Comparison of ENCODE assay signal across 20 mouse cellular contexts in the genomic region with DNA sequence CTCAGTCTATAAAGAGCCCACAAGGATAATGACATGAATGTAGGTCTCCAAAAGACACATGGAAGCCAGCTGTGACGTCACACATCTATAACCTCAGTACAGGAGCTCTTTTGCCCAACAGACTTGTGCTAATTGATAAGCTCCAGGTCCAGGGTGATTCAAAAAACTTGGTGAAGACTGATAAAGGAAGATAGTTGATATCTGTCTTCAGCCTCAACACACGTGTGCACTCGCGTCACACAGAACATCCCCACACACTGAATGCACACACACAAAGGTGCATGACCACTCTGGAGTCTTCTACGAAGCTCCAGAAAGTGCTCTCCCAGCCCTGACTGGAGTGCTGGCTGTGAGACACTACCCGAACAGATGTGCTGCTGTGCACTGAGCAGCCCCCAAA. TPM values are rescaled to one million over a fixed set of nuclear protein-coding genes. Genes with fewer than 3 reads are reported as not detected.
DNase-seq lines count a peak whose midpoint lies in the region; ATAC-seq and TF ChIP-seq lines count a peak whose summit lies in the region.
"Had no signal": no experiment of that assay in that cellular context is flagged by ENCODE, and none has a peak within 500 bp of the region (broad histone marks: within the 10 kb centered on the region; RNA-seq: fewer than 3 reads in every experiment).

No protein-coding gene starts in this region.

- H3K27ac ChIP-seq in MEL (ENCODE audit: control insufficient read depth, low read depth, low read length) = peak overlapping the region; percentile 48
- peak overlapping the region; percentile 64; the same call in 1 of the 2 replicates for H3K27ac ChIP-seq in liver, embryonic 15.5 days (replicated peaks)
- no peak overlapping the region for H3K27ac ChIP-seq in midbrain, embryonic 10.5 days (replicated peaks)
- H3K27ac ChIP-seq: embryonic facial prominence, embryonic 10.5 days; forebrain, embryonic 15.5 days; heart, adult 2 months; heart, embryonic 15.5 days; hindbrain, embryonic 10.5 days; hindbrain, embryonic 14.5 days had no signal

- no peak for TF ChIP-seq POLR2A in MEL (IDR thresholded peaks at IDR 0.05; ENCODE audit: control insufficient read depth in 1 of 2, insufficient read depth in 1 of 2, low read depth in 1 of 2, low read length in 2 of 2, poor library complexity in 1 of 2)

- TF ChIP-seq RAD21 in MEL (IDR thresholded peaks at IDR 0.05; ENCODE audit: low read depth, low read length) = no peak

- no peaks in the 10 kb centered on the region for H3K9me3 ChIP-seq in MEL (replicated peaks; ENCODE audit: insufficient read depth, low read length)
- H3K9me3 ChIP-seq in liver, embryonic 15.5 days (replicated peaks) = no peaks in the 10 kb centered on the region
- no peaks in the 10 kb centered on the region for H3K9me3 ChIP-seq in midbrain, embryonic 10.5 days (replicated peaks)
- H3K9me3 ChIP-seq: embryonic facial prominence, embryonic 10.5 days; forebrain, embryonic 15.5 days; heart, embryonic 15.5 days; hindbrain, embryonic 10.5 days had no signal

- H3K79me2 ChIP-seq in MEL (ENCODE audit: control insufficient read depth, insufficient read depth, low read length, poor library complexity) = no peaks in the 10 kb centered on the region

- H3K27me3 ChIP-seq in MEL (ENCODE audit: control insufficient read depth in 1 of 2, insufficient read depth in 2 of 2, low read length in 2 of 2) = no peaks in the 10 kb centered on the region
- H3K27me3 ChIP-seq in liver, embryonic 15.5 days = no peaks in the 10 kb centered on the region
- H3K27me3 ChIP-seq in midbrain, embryonic 10.5 days (ENCODE audit: low read depth, poor library complexity, severe bottlenecking) = no peaks in the 10 kb centered on the region
- H3K27me3 ChIP-seq: CH12.LX; forebrain, embryonic 15.5 days; heart, embryonic 15.5 days had no signal

- 38% methylated on average over 6 of the region's 6 CpGs for WGBS in liver, embryonic 15.5 days (ENCODE audit: insufficient replicate concordance)
- WGBS in midbrain, embryonic 10.5 days = 94% methylated on average over 6 of the region's 6 CpGs

- intact Hi-C loops in heart, postnatal 25 days (cut with DNase I) = no loop called here

- H3K9ac ChIP-seq in MEL (ENCODE audit: control insufficient read depth, low read depth, low read length, poor library complexity, severe bottlenecking) = no peak overlapping the region
- no peak overlapping the region for H3K9ac ChIP-seq in liver, embryonic 15.5 days
- H3K9ac ChIP-seq: forebrain, embryonic 15.5 days; heart, embryonic 15.5 days; hindbrain, embryonic 14.5 days had no signal

- peak; percentile 30 for DNase-seq in MEL (ENCODE audit: low read depth, low spot score)
- no peak for DNase-seq in midbrain, embryonic 10.5 days (ENCODE audit: low spot score)
- no peak for DNase-seq in testis, postnatal 10 days (ENCODE audit: low spot score)
- DNase-seq in heart, postnatal 25 days (ENCODE audit: low spot score) = no peak
- DNase-seq: cerebellum, adult 11-12 months; cerebellum, adult 9-11 months; gastrocnemius, postnatal 10 days; heart, adult 2 months; heart, postnatal 14 days had no signal

- peak; percentile 36; the same call in 1 of the 2 replicates for ATAC-seq in erythroid progenitor cell, adult 5-6 weeks (replicated peaks; ENCODE audit: low FRiP score, poor library complexity, severe bottlenecking)
- ATAC-seq in liver, embryonic 15.5 days (ENCODE audit: insufficient read depth) = peak; percentile 74
- peak; percentile 66 for ATAC-seq in megakaryocyte-erythroid progenitor cell, adult 5-6 weeks (replicated peaks; ENCODE audit: low FRiP score, low TSS enrichment, poor library complexity, severe bottlenecking)
- ATAC-seq: forebrain, embryonic 15.5 days had no signal

- peaks cover 19 to 30% of the 10 kb centered on the region in 2 experiments for H3K36me3 ChIP-seq in MEL (ENCODE audit: control insufficient read depth in 1 of 2, insufficient read depth in 2 of 2, low read length in 2 of 2)
- H3K36me3 ChIP-seq in liver, embryonic 15.5 days (replicated peaks) = peaks cover 81% of the 10 kb centered on the region
- peaks cover 100% of the 10 kb centered on the region for H3K36me3 ChIP-seq in midbrain, embryonic 10.5 days

- H3K4me3 ChIP-seq in MEL (ENCODE audit: control insufficient read depth in 1 of 2, insufficient read depth in 1 of 2, low read depth in 2 of 2, low read length in 2 of 2) = no peak overlapping the region
- H3K4me3 ChIP-seq in liver, embryonic 15.5 days (replicated peaks) = no peak overlapping the region
- no peak overlapping the region for H3K4me3 ChIP-seq in midbrain, embryonic 10.5 days
- H3K4me3 ChIP-seq: embryonic facial prominence, embryonic 10.5 days; erythroblast, embryonic 14.5 days; forebrain, embryonic 15.5 days; heart, adult 2 months; heart, embryonic 15.5 days; hindbrain, embryonic 10.5 days had no signal

- no peak for TF ChIP-seq CTCF in MEL (IDR thresholded peaks at IDR 0.05 in 2 of 3, conservative IDR thresholded peaks at IDR 0.05 in 1 of 3; ENCODE audit: control insufficient read depth in 1 of 3, insufficient read depth in 1 of 3, low read depth in 2 of 3, low read length in 3 of 3, poor library complexity in 1 of 3, severe bottlenecking in 1 of 3)

- peak; percentile 14 to 52; a peak in 1 of 4 replicates for TF ChIP-seq EP300 in MEL (IDR thresholded peaks at IDR 0.05; ENCODE audit: low read depth in 1 of 2, low read length in 2 of 2)

- no peak overlapping the region for H3K4me2 ChIP-seq in liver, embryonic 15.5 days
- H3K4me2 ChIP-seq: forebrain, embryonic 15.5 days; heart, embryonic 11.5 days; heart, embryonic 15.5 days; hindbrain, embryonic 14.5 days had no signal

- peaks cover 16 to 18% of the 10 kb centered on the region in 2 experiments for H3K4me1 ChIP-seq in MEL (ENCODE audit: control insufficient read depth in 1 of 2, insufficient read depth in 2 of 2, low read length in 2 of 2)
- H3K4me1 ChIP-seq in liver, embryonic 15.5 days (replicated peaks) = peaks cover 19% of the 10 kb centered on the region
- no peaks in the 10 kb centered on the region for H3K4me1 ChIP-seq in midbrain, embryonic 10.5 days
- H3K4me1 ChIP-seq: embryonic facial prominence, embryonic 10.5 days; forebrain, embryonic 15.5 days; hindbrain, embryonic 10.5 days had no signal

RNA-seq across cellular contexts. Expression of gene Polr1c, which starts 10.8 kb away (rescaled TPM):
- 188 and 197 TPM in 2 replicates for total RNA-seq in MEL (2012; rRNA removed)
- polyA plus RNA-seq in MEL (2012; ENCODE audit: insufficient read depth in 1 of 2, insufficient read length in 2 of 2, low read depth in 1 of 2, low replicate concordance in 2 of 2, missing spikeins in 1 of 2) = 100 to 1,000 TPM in 1 of 2 experiments, not detected in 1; 195 TPM
- total RNA-seq in erythroid progenitor cell, adult 5-6 weeks (2015; ENCODE audit: low replicate concordance) = 25.6 and 26.4 TPM in 2 replicates
- total RNA-seq in erythroid progenitor cell, adult 5-6 weeks (2017; ENCODE audit: low replicate concordance) = 5.8 and 24.9 TPM in 2 replicates
- 29.0 and 30.6 TPM in 2 replicates for polyA plus RNA-seq in liver, embryonic 15.5 days (2015; fragmentation: Nextera tagmentation; extraction: Ambion mirVana)
- 82.6 and 131 TPM in 2 replicates for total RNA-seq in megakaryocyte-erythroid progenitor cell, adult 5-6 weeks (2014; fragmentation: Nextera tagmentation)
- total RNA-seq in megakaryocyte-erythroid progenitor cell, adult 5-6 weeks (2017) = 54.1 and 89.4 TPM in 2 replicates
- 131 and 138 TPM in 2 replicates for polyA plus RNA-seq in midbrain, embryonic 10.5 days (2016; fragmentation: Nextera tagmentation; extraction: Ambion mirVana)
- total RNA-seq in heart, postnatal 25 days (2021) = 10 to 100 TPM; 20.9 to 26.1 TPM

RNA-seq across cellular contexts. Expression of gene Yipf3, which starts 10.8 kb away (rescaled TPM):
- 18.9 and 20.8 TPM in 2 replicates for total RNA-seq in MEL (2012; rRNA removed)
- 10 to 100 TPM in 1 of 2 experiments, not detected in 1; 86.5 TPM for polyA plus RNA-seq in MEL (2012; ENCODE audit: insufficient read depth in 1 of 2, insufficient read length in 2 of 2, low read depth in 1 of 2, low replicate concordance in 2 of 2, missing spikeins in 1 of 2)
- 46.5 and 53.7 TPM in 2 replicates for total RNA-seq in erythroid progenitor cell, adult 5-6 weeks (2015; ENCODE audit: low replicate concordance)
- total RNA-seq in erythroid progenitor cell, adult 5-6 weeks (2017; ENCODE audit: low replicate concordance) = 15.3 and 22.5 TPM in 2 replicates
- 44.2 and 59.9 TPM in 2 replicates for polyA plus RNA-seq in liver, embryonic 15.5 days (2015; fragmentation: Nextera tagmentation; extraction: Ambion mirVana)
- total RNA-seq in megakaryocyte-erythroid progenitor cell, adult 5-6 weeks (2014; fragmentation: Nextera tagmentation) = 65.9 and 69.9 TPM in 2 replicates
- 32.9 and 38.5 TPM in 2 replicates for total RNA-seq in megakaryocyte-erythroid progenitor cell, adult 5-6 weeks (2017)
- polyA plus RNA-seq in midbrain, embryonic 10.5 days (2016; fragmentation: Nextera tagmentation; extraction: Ambion mirVana) = 71.5 and 75.0 TPM in 2 replicates
- total RNA-seq in heart, postnatal 25 days (2021) = 10 to 100 TPM; 81.8 to 82.6 TPM

RNA-seq across cellular contexts. Expression of gene Lrrc73, which starts 16.3 kb away (rescaled TPM):
- 0.72 and 1.2 TPM in 2 replicates for total RNA-seq in MEL (2012; rRNA removed)
- 1 to 10 TPM in 1 of 2 experiments, not detected in 1; 3.5 TPM for polyA plus RNA-seq in MEL (2012; ENCODE audit: insufficient read depth in 1 of 2, insufficient read length in 2 of 2, low read depth in 1 of 2, low replicate concordance in 2 of 2, missing spikeins in 1 of 2)
- total RNA-seq in erythroid progenitor cell, adult 5-6 weeks (2015; ENCODE audit: low replicate concordance) = not detected in 2 replicates
- 0.39 TPM in 1 of 2 replicates, not detected in the other for total RNA-seq in erythroid progenitor cell, adult 5-6 weeks (2017; ENCODE audit: low replicate concordance)
- 0.08 TPM in 1 of 2 replicates, not detected in the other for polyA plus RNA-seq in liver, embryonic 15.5 days (2015; fragmentation: Nextera tagmentation; extraction: Ambion mirVana)
- total RNA-seq in megakaryocyte-erythroid progenitor cell, adult 5-6 weeks (2014; fragmentation: Nextera tagmentation) = 0.66 and 2.7 TPM in 2 replicates
- 0.38 TPM in 1 of 2 replicates, not detected in the other for total RNA-seq in megakaryocyte-erythroid progenitor cell, adult 5-6 weeks (2017)
- polyA plus RNA-seq in midbrain, embryonic 10.5 days (2016; fragmentation: Nextera tagmentation; extraction: Ambion mirVana) = 1.6 and 1.9 TPM in 2 replicates
- under 1 TPM; 0.20 to 0.26 TPM for total RNA-seq in heart, postnatal 25 days (2021)

RNA-seq across cellular contexts. Expression of gene Xpo5, which starts 34.5 kb away (rescaled TPM):
- total RNA-seq in MEL (2012; rRNA removed) = 79.0 and 82.7 TPM in 2 replicates
- polyA plus RNA-seq in MEL (2012; ENCODE audit: insufficient read depth in 1 of 2, insufficient read length in 2 of 2, low read depth in 1 of 2, low replicate concordance in 2 of 2, missing spikeins in 1 of 2) = 10 to 100 TPM; 47.5 to 93.4 TPM
- 26.8 and 35.0 TPM in 2 replicates for total RNA-seq in erythroid progenitor cell, adult 5-6 weeks (2015; ENCODE audit: low replicate concordance)
- 26.6 and 32.0 TPM in 2 replicates for total RNA-seq in erythroid progenitor cell, adult 5-6 weeks (2017; ENCODE audit: low replicate concordance)
- polyA plus RNA-seq in liver, embryonic 15.5 days (2015; fragmentation: Nextera tagmentation; extraction: Ambion mirVana) = 14.4 and 15.2 TPM in 2 replicates
- total RNA-seq in megakaryocyte-erythroid progenitor cell, adult 5-6 weeks (2014; fragmentation: Nextera tagmentation) = 58.7 and 74.9 TPM in 2 replicates
- total RNA-seq in megakaryocyte-erythroid progenitor cell, adult 5-6 weeks (2017) = 74.0 and 81.7 TPM in 2 replicates
- polyA plus RNA-seq in midbrain, embryonic 10.5 days (2016; fragmentation: Nextera tagmentation; extraction: Ambion mirVana) = 67.1 and 70.7 TPM in 2 replicates
- total RNA-seq in heart, postnatal 25 days (2021) = 10 to 100 TPM; 19.6 to 21.3 TPM

RNA-seq across cellular contexts. Expression of gene Polh, which starts 34.6 kb away (rescaled TPM):
- 28.4 and 30.8 TPM in 2 replicates for total RNA-seq in MEL (2012; rRNA removed)
- 10 to 100 TPM in 1 of 2 experiments, not detected in 1; 22.2 TPM for polyA plus RNA-seq in MEL (2012; ENCODE audit: insufficient read depth in 1 of 2, insufficient read length in 2 of 2, low read depth in 1 of 2, low replicate concordance in 2 of 2, missing spikeins in 1 of 2)
- 40.4 and 61.2 TPM in 2 replicates for total RNA-seq in erythroid progenitor cell, adult 5-6 weeks (2015; ENCODE audit: low replicate concordance)
- 96.1 and 102 TPM in 2 replicates for total RNA-seq in erythroid progenitor cell, adult 5-6 weeks (2017; ENCODE audit: low replicate concordance)
- 15.8 and 17.1 TPM in 2 replicates for polyA plus RNA-seq in liver, embryonic 15.5 days (2015; fragmentation: Nextera tagmentation; extraction: Ambion mirVana)
- 19.9 and 27.9 TPM in 2 replicates for total RNA-seq in megakaryocyte-erythroid progenitor cell, adult 5-6 weeks (2014; fragmentation: Nextera tagmentation)
- 22.5 and 30.3 TPM in 2 replicates for total RNA-seq in megakaryocyte-erythroid progenitor cell, adult 5-6 weeks (2017)
- polyA plus RNA-seq in midbrain, embryonic 10.5 days (2016; fragmentation: Nextera tagmentation; extraction: Ambion mirVana) = 12.6 and 13.6 TPM in 2 replicates
- total RNA-seq in heart, postnatal 25 days (2021) = 1 to 10 TPM; 8.6 to 9.4 TPM
